Mouse (Mus musculus): ENCODE measurements at regions not wholly inside any gene's neighbourhood (a gene's known extent, or its start where the extent isn't known, plus 50 kb on each side); places are given as distances from the start of the nearest gene placed in this dataset.

- no peak overlapping the region for H3K4me2 ChIP-seq
- DNase-seq (no peak), ATAC-seq (ENCODE audit: insufficient read depth) (no peak)
- TF ChIP-seq CTCF (IDR thresholded peaks at IDR 0.05; ENCODE audit: low read depth): no peak
- no peaks in the 10 kb centered on the region for H3K27me3 ChIP-seq (ENCODE audit: insufficient read depth, low read length)
- H3K9me3 ChIP-seq (ENCODE audit: low read depth, low read length): no peaks in the 10 kb centered on the region
- H3K9ac ChIP-seq: no peak overlapping the region
- H3K4me3 ChIP-seq (ENCODE audit: low read depth, low read length): no peak overlapping the region
- H3K27ac ChIP-seq (ENCODE audit: low read depth): no peak overlapping the region
- H3K4me1 ChIP-seq (ENCODE audit: insufficient read depth): no peaks in the 10 kb centered on the region
- 45% methylated on average over 8 of the region's 8 CpGs for WGBS
- no peaks in the 10 kb centered on the region for H3K36me3 ChIP-seq (ENCODE audit: insufficient read depth)
Observed at GRCm38 (mm10) chr8:11094516-11094915, 86.3 kb upstream of the Irs2 start.

- no peak for TF ChIP-seq CTCF (IDR thresholded peaks at IDR 0.05; ENCODE audit: low read depth)
- no peak overlapping the region for H3K27ac ChIP-seq (ENCODE audit: low read depth)
- no peak overlapping the region for H3K4me2 ChIP-seq
- WGBS: 43% methylated on average over 4 of the region's 4 CpGs
- ATAC-seq (ENCODE audit: insufficient read depth) (no peak), DNase-seq (no peak)
- no peaks in the 10 kb centered on the region for H3K4me1 ChIP-seq (ENCODE audit: insufficient read depth)
- no peak overlapping the region for H3K4me3 ChIP-seq (ENCODE audit: low read depth, low read length)
- H3K9me3 ChIP-seq (ENCODE audit: low read depth, low read length): no peaks in the 10 kb centered on the region
- no peaks in the 10 kb centered on the region for H3K36me3 ChIP-seq (ENCODE audit: insufficient read depth)
- no peaks in the 10 kb centered on the region for H3K27me3 ChIP-seq (ENCODE audit: insufficient read depth, low read length)
- no peak overlapping the region for H3K9ac ChIP-seq
Observed at GRCm38 (mm10) chr8:11092348-11092747, 84.1 kb upstream of the Irs2 start.

- Histone ChIP-seq H3K36me3 (ENCODE audit: insufficient read depth) (no peaks in the 10 kb centered on the region), H3K4me3 (ENCODE audit: low read depth, low read length) (no peak overlapping the region), H3K4me1 (ENCODE audit: insufficient read depth) (no peaks in the 10 kb centered on the region), H3K9ac (no peak overlapping the region), H3K9me3 (ENCODE audit: low read depth, low read length) (no peaks in the 10 kb centered on the region), H3K27ac (ENCODE audit: low read depth) (no peak overlapping the region), H3K4me2 (no peak overlapping the region), H3K27me3 (ENCODE audit: insufficient read depth, low read length) (no peaks in the 10 kb centered on the region)
- TF ChIP-seq CTCF (IDR thresholded peaks at IDR 0.05; ENCODE audit: low read depth): no peak
- WGBS: 50% methylated on average over 3 of the region's 3 CpGs
- ATAC-seq (ENCODE audit: insufficient read depth) (no peak), DNase-seq (no peak)
Observed at GRCm38 (mm10) chr8:11091675-11092345, 83.6 kb upstream of the Irs2 start.

GRCm38 (mm10) chr8:11088946-11089665, 80.8 kb upstream of the Irs2 start:
- Histone ChIP-seq H3K4me1 (ENCODE audit: insufficient read depth) (peaks cover 10% of the 10 kb centered on the region; the same call in 1 of the 2 replicates), H3K9ac (no peak overlapping the region), H3K9me3 (ENCODE audit: low read depth, low read length) (no peaks in the 10 kb centered on the region), H3K27me3 (ENCODE audit: insufficient read depth, low read length) (no peaks in the 10 kb centered on the region), H3K4me3 (ENCODE audit: low read depth, low read length) (no peak overlapping the region), H3K4me2 (no peak overlapping the region), H3K36me3 (ENCODE audit: insufficient read depth) (no peaks in the 10 kb centered on the region), H3K27ac (ENCODE audit: low read depth) (no peak overlapping the region)
- no peak for DNase-seq
- ATAC-seq (ENCODE audit: insufficient read depth): no peak
- TF ChIP-seq CTCF (IDR thresholded peaks at IDR 0.05; ENCODE audit: low read depth): no peak
- WGBS: 47% methylated on average over 12 of the region's 12 CpGs

GRCm38 (mm10) chr8:11085244-11085643, 77.0 kb upstream of the Irs2 start:
- DNase-seq (peak; percentile 69), ATAC-seq (ENCODE audit: insufficient read depth) (peak; percentile 47; the same call in 1 of the 2 replicates)
- H3K27ac ChIP-seq (ENCODE audit: low read depth): peak overlapping the region; percentile 24; the same call in 1 of the 2 replicates
- WGBS: 21% methylated on average over 1 of the region's 1 CpGs
- TF ChIP-seq CTCF (IDR thresholded peaks at IDR 0.05; ENCODE audit: low read depth): no peak
- H3K27me3 ChIP-seq (ENCODE audit: insufficient read depth, low read length): no peaks in the 10 kb centered on the region
- H3K4me2 ChIP-seq: no peak overlapping the region
- H3K4me1 ChIP-seq (ENCODE audit: insufficient read depth): peaks cover 10% of the 10 kb centered on the region; the same call in 1 of the 2 replicates
- no peak overlapping the region for H3K9ac ChIP-seq
- H3K4me3 ChIP-seq (ENCODE audit: low read depth, low read length): no peak overlapping the region
- H3K9me3 ChIP-seq (ENCODE audit: low read depth, low read length): no peaks in the 10 kb centered on the region
- H3K36me3 ChIP-seq (ENCODE audit: insufficient read depth): no peaks in the 10 kb centered on the region

- TF ChIP-seq CTCF (IDR thresholded peaks at IDR 0.05; ENCODE audit: low read depth): no peak
- Histone ChIP-seq H3K9me3 (ENCODE audit: low read depth, low read length) (no peaks in the 10 kb centered on the region), H3K36me3 (ENCODE audit: insufficient read depth) (no peaks in the 10 kb centered on the region), H3K27ac (ENCODE audit: low read depth) (no peak overlapping the region), H3K27me3 (ENCODE audit: insufficient read depth, low read length) (no peaks in the 10 kb centered on the region), H3K4me1 (ENCODE audit: insufficient read depth) (peaks cover 10% of the 10 kb centered on the region; the same call in 1 of the 2 replicates), H3K9ac (no peak overlapping the region), H3K4me3 (ENCODE audit: low read depth, low read length) (no peak overlapping the region), H3K4me2 (no peak overlapping the region)
- ATAC-seq (ENCODE audit: insufficient read depth) (peak; percentile 61; the same call in 1 of the 2 replicates), DNase-seq (peak; percentile 74)
- WGBS: 26% methylated on average over 2 of the region's 2 CpGs
Observed at GRCm38 (mm10) chr8:11084051-11084533, 75.8 kb upstream of the Irs2 start.

GRCm38 (mm10) chr8:11080813-11081212, 72.6 kb upstream of the Irs2 start:
- Histone ChIP-seq H3K27me3 (ENCODE audit: insufficient read depth, low read length) (no peaks in the 10 kb centered on the region), H3K9ac (no peak overlapping the region), H3K4me3 (ENCODE audit: low read depth, low read length) (no peak overlapping the region), H3K4me1 (ENCODE audit: insufficient read depth) (peaks cover 10% of the 10 kb centered on the region; the same call in 1 of the 2 replicates), H3K36me3 (ENCODE audit: insufficient read depth) (no peaks in the 10 kb centered on the region), H3K4me2 (no peak overlapping the region), H3K9me3 (ENCODE audit: low read depth, low read length) (no peaks in the 10 kb centered on the region), H3K27ac (ENCODE audit: low read depth) (no peak overlapping the region)
- 72% methylated on average over 2 of the region's 2 CpGs for WGBS
- no peak for TF ChIP-seq CTCF (IDR thresholded peaks at IDR 0.05; ENCODE audit: low read depth)
- DNase-seq (no peak), ATAC-seq (ENCODE audit: insufficient read depth) (no peak)
